Mouse (Mus musculus): Measurements from ENCODE around the gene Fhad1.
A peak's percentile ranks its signal among the peaks of the same experiment; 100 is the strongest.
"Not testable (repeated sequence)": the region's sequence is repeated elsewhere in the genome, so short reads cannot be mapped to it uniquely, and the experiment has no call there.

Gene Fhad1

GRCm38 (mm10) chr4:142014659-142015608, at the start of gene Fhad1:
Gene Fhad1 (minus strand): TSS chr4:142015082.
- peak; percentile 20 for DNase-seq (ENCODE audit: low spot score)

GRCm38 (mm10) chr4:142063057-142063534, 48.2 kb upstream of the Fhad1 start:
- DNase-seq (ENCODE audit: low spot score): no peak

GRCm38 (mm10) chr4:142061485-142062240, 46.8 kb upstream of the Fhad1 start:
- DNase-seq (ENCODE audit: low spot score): no peak

GRCm38 (mm10) chr4:142060455-142061378, 45.8 kb upstream of the Fhad1 start:
- DNase-seq (ENCODE audit: low spot score): no peak

GRCm38 (mm10) chr4:142059841-142060193, 44.9 kb upstream of the Fhad1 start:
- DNase-seq (ENCODE audit: low spot score): no peak

GRCm38 (mm10) chr4:142059113-142059840, 44.4 kb upstream of the Fhad1 start:
- DNase-seq (ENCODE audit: low spot score): no peak

GRCm38 (mm10) chr4:142057529-142058216, 42.8 kb upstream of the Fhad1 start:
- no peak for DNase-seq (ENCODE audit: low spot score)

- no peak for DNase-seq (ENCODE audit: low spot score)
Measured at GRCm38 (mm10) chr4:142055600-142055999, 40.7 kb upstream of the Fhad1 start.

GRCm38 (mm10) chr4:142054580-142054979, 39.7 kb upstream of the Fhad1 start:
- DNase-seq (ENCODE audit: low spot score): no peak

GRCm38 (mm10) chr4:142053661-142054448, 39.0 kb upstream of the Fhad1 start:
- no peak for DNase-seq (ENCODE audit: low spot score)

- no peak for DNase-seq (ENCODE audit: low spot score)
Measured at GRCm38 (mm10) chr4:142053261-142053660, 38.4 kb upstream of the Fhad1 start.

GRCm38 (mm10) chr4:142052391-142053132, 37.7 kb upstream of the Fhad1 start:
- no peak for DNase-seq (ENCODE audit: low spot score)

- DNase-seq (ENCODE audit: low spot score): not testable (repeated sequence)
Measured at GRCm38 (mm10) chr4:142051883-142052282, 37.0 kb upstream of the Fhad1 start.

- no peak for DNase-seq (ENCODE audit: low spot score)
Measured at GRCm38 (mm10) chr4:142049963-142050362, 35.1 kb upstream of the Fhad1 start.

GRCm38 (mm10) chr4:142048391-142048790, 33.5 kb upstream of the Fhad1 start:
- DNase-seq (ENCODE audit: low spot score): no peak

GRCm38 (mm10) chr4:142047005-142047404, 32.1 kb upstream of the Fhad1 start:
- DNase-seq (ENCODE audit: low spot score): no peak

GRCm38 (mm10) chr4:142046496-142046895, 31.6 kb upstream of the Fhad1 start:
- no peak for DNase-seq (ENCODE audit: low spot score)

GRCm38 (mm10) chr4:142045595-142046163, 30.8 kb upstream of the Fhad1 start:
- DNase-seq (ENCODE audit: low spot score): no peak

GRCm38 (mm10) chr4:142044452-142044851, 29.6 kb upstream of the Fhad1 start:
- no peak for DNase-seq (ENCODE audit: low spot score)

Data from spleen, adult 12 weeks (tissue).